Mouse (Mus musculus) liver, adult 2 months (tissue): Measurements from ENCODE around the gene Pfdn4.

Experiments
- CTCF ChIP-seq: fragments of 200-500 bp; IDR thresholded peaks from 2 replicates; pipeline ENCODE4 v1.5.1; 2011; ENCODE audit warnings: low read depth, low read length, control low read depth
- POLR2A ChIP-seq: fragments of 200-500 bp; IDR thresholded peaks from 2 replicates; pipeline ENCODE4 v1.6.1; 2011; ENCODE audit warnings: low read length, control low read depth; ENCODE audit not compliant: insufficient read depth; ENCODE audit errors: extremely low read depth

- TF ChIP-seq CTCF (no peak), POLR2A (no peak)
Observed at GRCm38 (mm10) chr2:170470591-170470990, 25.6 kb upstream of the Pfdn4 start.
